Mouse (Mus musculus) granulocyte monocyte progenitor cell, adult 5-6 weeks (primary cell): Measurements from ENCODE around the gene Ergic1. TPM values are rescaled to one million over a fixed set of nuclear protein-coding genes. Genes with fewer than 3 reads are reported as not detected.

Experiments
- ATAC-seq: replicated peaks from 2 replicates; pipeline ENCODE4 v1.8.0; 2016; ENCODE audit warnings: mild to moderate bottlenecking, moderate TSS enrichment, inconsistent platforms; ENCODE audit not compliant: poor library complexity, severe bottlenecking
- total RNA-seq, 2 experiments: library from RNA; stranded (forward) in 1 of 2; stranded (reverse) in 1 of 2; fragments of 200-712, 200-1000 nt in 1 of 2; fragments of >200 nt in 1 of 2; fragmentation: Nextera tagmentation in 1 of 2; gene quantifications; 2 replicates each; pipeline ENCODE4 v1.2.3; 2014 to 2017

The Ergic1 gene
- total RNA-seq, 2 experiments from 2014 or later, result 51.5 to 88.4 TPM

GRCm38 (mm10) chr17:26535251-26536136, 25.8 kb upstream of the Ergic1 start:
- peak; percentile 57 for ATAC-seq

- peak; percentile 59 for ATAC-seq
Measured at GRCm38 (mm10) chr17:26537722-26538471, 23.4 kb upstream of the Ergic1 start.

- ATAC-seq, result no peak
Measured at GRCm38 (mm10) chr17:26540083-26540482, 21.2 kb upstream of the Ergic1 start.

GRCm38 (mm10) chr17:26544319-26544963, 16.8 kb upstream of the Ergic1 start:
- peak; percentile 65 for ATAC-seq

GRCm38 (mm10) chr17:26547771-26548170, 13.5 kb upstream of the Ergic1 start:
- ATAC-seq, result peak; percentile 12; the same call in 1 of the 2 replicates

- ATAC-seq, result no peak
Measured at GRCm38 (mm10) chr17:26548566-26548965, 12.7 kb upstream of the Ergic1 start.

GRCm38 (mm10) chr17:26549148-26549809, 12.0 kb upstream of the Ergic1 start:
- ATAC-seq, result no peak; the same call in 1 of the 2 replicates

GRCm38 (mm10) chr17:26551104-26551503, 10.2 kb upstream of the Ergic1 start:
- no peak for ATAC-seq

- no peak for ATAC-seq
Measured at GRCm38 (mm10) chr17:26553033-26553432, 8.3 kb upstream of the Ergic1 start.

GRCm38 (mm10) chr17:26560526-26561289, 581 bp upstream of the Ergic1 start:
- peak; percentile 25; the same call in 1 of the 2 replicates for ATAC-seq

- peak; percentile 2; the same call in 1 of the 2 replicates for ATAC-seq
Measured at GRCm38 (mm10) chr17:26561651-26562181, 427 bp downstream of the Ergic1 start, which contains the start of gene Dusp1. Gene Dusp1, minus strand, starts transcription at chr17:26562128.

- ATAC-seq, result no peak
Measured at GRCm38 (mm10) chr17:26562292-26562691, 1.0 kb downstream of the Ergic1 start.

- no peak for ATAC-seq
Measured at GRCm38 (mm10) chr17:26563476-26563875, 2.2 kb downstream of the Ergic1 start.

- ATAC-seq, result no peak
Measured at GRCm38 (mm10) chr17:26564439-26564838, 3.1 kb downstream of the Ergic1 start.

- ATAC-seq, result no peak
Measured at GRCm38 (mm10) chr17:26567142-26567817, 6.0 kb downstream of the Ergic1 start.

GRCm38 (mm10) chr17:26567818-26568173, 6.5 kb downstream of the Ergic1 start:
- ATAC-seq, result no peak

GRCm38 (mm10) chr17:26569594-26570350, 8.5 kb downstream of the Ergic1 start:
- no peak for ATAC-seq

- peak; percentile 46 for ATAC-seq
Measured at GRCm38 (mm10) chr17:26570651-26571118, 9.4 kb downstream of the Ergic1 start.
